Mouse (Mus musculus): ENCODE data around the gene Lcmt1. TPM values are rescaled to one million over a fixed set of nuclear protein-coding genes. Genes with fewer than 3 reads are reported as not detected.

Gene Lcmt1
- polyA plus RNA-seq, 1 experiment from 2014 or later, result 22.3 TPM

- ATAC-seq (ENCODE audit: insufficient read depth), result no peak
- H3K4me3 ChIP-seq (replicated peaks), result no peak overlapping the region
- peaks cover 10% of the 10 kb centered on the region for H3K4me1 ChIP-seq (replicated peaks)
- H3K4me2 ChIP-seq, result no peak overlapping the region
- no peaks in the 10 kb centered on the region for H3K27me3 ChIP-seq
- WGBS (ENCODE audit: insufficient replicate concordance), result 75% methylated on average over 6 of the region's 6 CpGs
- no peak overlapping the region for H3K27ac ChIP-seq (replicated peaks)
- peaks cover 28% of the 10 kb centered on the region for H3K36me3 ChIP-seq (replicated peaks)
- no peak overlapping the region for H3K9ac ChIP-seq
- H3K9me3 ChIP-seq (replicated peaks), result no peaks in the 10 kb centered on the region
Measured at GRCm38 (mm10) chr7:123425134-123425757, 55.7 kb downstream of the Lcmt1 start.

DNA sequence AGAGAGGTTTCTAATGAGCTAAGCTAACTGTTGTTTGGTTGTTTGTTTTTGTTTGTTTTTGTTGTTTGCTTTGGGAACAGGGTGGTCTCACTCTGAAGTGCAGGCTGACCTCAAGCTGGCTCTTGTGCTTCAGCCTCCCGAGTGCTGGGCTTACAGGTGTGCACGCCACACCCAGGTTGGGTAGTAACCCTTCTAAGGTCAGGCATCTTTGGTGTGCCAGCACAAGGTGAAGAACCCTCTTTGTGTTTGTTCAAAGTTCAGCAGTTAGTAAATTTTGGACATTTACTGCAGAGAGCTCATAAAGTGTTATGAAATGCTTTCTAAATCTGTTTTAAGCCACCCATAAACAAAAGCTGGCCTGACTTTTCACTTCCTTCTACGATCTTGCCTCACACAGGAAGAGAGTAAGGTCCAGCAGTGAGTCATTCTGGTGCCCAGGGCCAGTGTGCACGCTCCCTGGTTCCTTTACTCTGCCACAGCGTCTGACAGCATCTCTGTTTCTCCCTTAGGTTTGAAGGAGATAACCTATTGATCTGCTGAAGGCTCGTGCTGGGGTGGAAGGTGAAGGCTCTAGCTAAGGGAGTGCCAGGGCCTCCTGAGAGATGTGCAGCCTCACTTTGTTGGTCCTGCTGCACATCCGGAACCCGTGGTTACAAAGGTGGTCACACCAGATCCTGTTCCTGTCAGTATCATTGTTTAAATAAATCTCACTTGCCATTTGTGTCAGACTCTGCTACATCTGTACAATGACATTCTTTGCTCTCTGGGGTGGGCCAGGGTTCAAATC, 60.2 kb downstream of the Lcmt1 start:
- WGBS (ENCODE audit: insufficient replicate concordance), result 50% methylated on average over 8 of the region's 8 CpGs
- Histone ChIP-seq H3K27ac (replicated peaks) (0 out of 2 replicates have a peak overlapping the region, but pooled peaks have one; percentile 11), H3K9me3 (replicated peaks) (no peaks in the 10 kb centered on the region), H3K4me1 (replicated peaks) (peaks cover 14% of the 10 kb centered on the region), H3K9ac (no peak overlapping the region), H3K36me3 (replicated peaks) (peaks cover 14% of the 10 kb centered on the region; the same call in 1 of the 2 replicates), H3K4me2 (no peak overlapping the region), H3K4me3 (replicated peaks) (no peak overlapping the region), H3K27me3 (no peaks in the 10 kb centered on the region)
- ATAC-seq (ENCODE audit: insufficient read depth), result no peak

DNA sequence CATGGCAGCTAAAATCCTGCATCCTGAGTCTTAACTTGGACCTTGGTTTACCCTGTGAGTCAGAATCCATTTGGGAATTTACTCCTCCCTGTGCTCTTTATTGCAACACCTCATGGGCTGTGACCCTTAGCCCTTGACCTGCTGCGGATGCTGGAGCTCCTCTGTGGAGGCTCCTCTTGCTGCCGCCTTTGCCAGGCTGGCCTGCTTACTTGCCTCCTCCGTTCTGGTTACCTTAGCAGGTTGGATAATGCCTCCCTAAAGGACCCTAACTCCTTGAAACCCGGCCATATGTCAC, 60.8 kb downstream of the Lcmt1 start:
- Histone ChIP-seq H3K9me3 (replicated peaks) (no peaks in the 10 kb centered on the region), H3K36me3 (replicated peaks) (peaks cover 14% of the 10 kb centered on the region; the same call in 1 of the 2 replicates), H3K4me1 (replicated peaks) (peaks cover 14% of the 10 kb centered on the region), H3K27ac (replicated peaks) (no peak overlapping the region), H3K27me3 (no peaks in the 10 kb centered on the region), H3K4me2 (no peak overlapping the region), H3K9ac (no peak overlapping the region), H3K4me3 (replicated peaks) (no peak overlapping the region)
- 73% methylated on average over 4 of the region's 4 CpGs for WGBS (ENCODE audit: insufficient replicate concordance)
- ATAC-seq (ENCODE audit: insufficient read depth), result 0 out of 2 replicates have a peak, but pooled peaks have one; percentile 37

DNA sequence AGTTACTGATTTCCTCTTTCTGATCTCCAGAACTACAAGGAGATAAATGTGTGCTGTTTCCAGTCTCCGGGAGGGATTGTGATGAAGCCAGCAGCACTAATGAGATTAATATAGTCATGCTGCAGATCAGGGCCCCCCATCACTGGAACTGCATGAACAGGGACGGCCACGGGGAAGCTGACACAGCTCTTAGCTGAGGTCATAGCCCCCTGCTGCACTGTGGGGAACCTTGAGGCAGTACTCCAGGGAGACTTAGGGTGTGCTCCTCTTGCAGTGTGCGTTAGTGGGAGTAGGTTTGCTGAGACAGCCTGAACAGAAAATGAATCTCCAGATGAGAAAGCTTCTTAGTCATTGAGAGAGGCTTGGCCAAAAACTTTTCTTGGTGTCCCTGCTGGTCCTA, 61.6 kb downstream of the Lcmt1 start:
- Histone ChIP-seq H3K36me3 (replicated peaks) (peaks cover 14% of the 10 kb centered on the region; the same call in 1 of the 2 replicates), H3K4me2 (no peak overlapping the region), H3K27ac (replicated peaks) (no peak overlapping the region), H3K9me3 (replicated peaks) (no peaks in the 10 kb centered on the region), H3K4me1 (replicated peaks) (peaks cover 14% of the 10 kb centered on the region), H3K9ac (no peak overlapping the region), H3K27me3 (no peaks in the 10 kb centered on the region), H3K4me3 (replicated peaks) (no peak overlapping the region)
- no peak for ATAC-seq (ENCODE audit: insufficient read depth)
- 71% methylated on average over 4 of the region's 4 CpGs for WGBS (ENCODE audit: insufficient replicate concordance)

DNA sequence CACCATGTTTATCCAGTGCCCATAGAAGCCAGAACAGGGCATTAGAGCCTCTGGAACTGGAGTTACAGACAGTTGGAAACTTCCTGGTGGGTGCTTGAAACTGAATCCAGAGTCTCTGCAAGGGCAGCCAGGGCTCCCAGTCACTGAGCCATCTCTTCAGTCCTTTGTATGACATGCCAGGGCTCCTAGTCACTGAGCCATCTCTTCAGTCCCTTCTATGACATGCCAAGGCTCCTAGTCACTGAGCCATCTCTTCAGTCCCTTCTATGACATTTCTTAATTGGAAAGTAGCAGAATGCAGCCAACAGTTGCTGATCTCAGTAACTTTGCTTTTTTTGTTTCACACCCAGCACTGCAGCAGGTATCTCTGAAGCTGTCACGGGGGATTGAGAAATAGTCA, 72.5 kb downstream of the Lcmt1 start:
- H3K4me2 ChIP-seq, result no peak overlapping the region
- no peak overlapping the region for H3K4me3 ChIP-seq (replicated peaks)
- H3K36me3 ChIP-seq (replicated peaks), result no peaks in the 10 kb centered on the region
- H3K9me3 ChIP-seq (replicated peaks), result no peaks in the 10 kb centered on the region
- no peak overlapping the region for H3K9ac ChIP-seq
- ATAC-seq (ENCODE audit: insufficient read depth), result no peak
- no peaks in the 10 kb centered on the region for H3K4me1 ChIP-seq (replicated peaks)
- H3K27me3 ChIP-seq, result no peaks in the 10 kb centered on the region
- H3K27ac ChIP-seq (replicated peaks), result no peak overlapping the region
- 66% methylated on average over 1 of the region's 1 CpGs for whole genome bisulfite sequencing (ENCODE audit: insufficient replicate concordance)

DNA sequence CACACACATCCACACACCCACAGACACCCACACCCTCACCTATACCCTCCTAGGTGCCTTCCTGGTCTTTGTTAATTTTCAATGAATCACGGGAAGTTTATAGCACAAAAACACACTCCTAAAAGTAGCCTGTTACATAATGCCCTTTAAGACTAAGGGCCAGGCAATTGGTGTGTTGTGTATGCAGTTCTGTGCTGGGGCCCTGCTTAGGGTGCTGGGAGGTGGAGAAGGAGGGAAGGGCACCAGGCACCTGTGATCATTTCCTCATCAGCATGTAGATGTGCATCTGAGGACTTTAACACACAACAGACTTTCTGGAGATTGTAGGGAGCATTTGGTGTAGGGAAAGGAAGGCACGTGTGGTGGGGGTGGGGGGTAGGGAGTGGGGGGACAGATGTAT, 79.2 kb downstream of the Lcmt1 start:
- no peak overlapping the region for H3K27ac ChIP-seq (replicated peaks)
- no peaks in the 10 kb centered on the region for H3K36me3 ChIP-seq (replicated peaks)
- no peaks in the 10 kb centered on the region for H3K27me3 ChIP-seq
- peaks cover 23% of the 10 kb centered on the region for H3K4me1 ChIP-seq (replicated peaks)
- H3K4me3 ChIP-seq (replicated peaks), result no peak overlapping the region
- ATAC-seq (ENCODE audit: insufficient read depth), result no peak
- no peak overlapping the region for H3K4me2 ChIP-seq
- WGBS (ENCODE audit: insufficient replicate concordance), result 62% methylated on average over 2 of the region's 2 CpGs
- no peak overlapping the region for H3K9ac ChIP-seq
- no peaks in the 10 kb centered on the region for H3K9me3 ChIP-seq (replicated peaks)

DNA sequence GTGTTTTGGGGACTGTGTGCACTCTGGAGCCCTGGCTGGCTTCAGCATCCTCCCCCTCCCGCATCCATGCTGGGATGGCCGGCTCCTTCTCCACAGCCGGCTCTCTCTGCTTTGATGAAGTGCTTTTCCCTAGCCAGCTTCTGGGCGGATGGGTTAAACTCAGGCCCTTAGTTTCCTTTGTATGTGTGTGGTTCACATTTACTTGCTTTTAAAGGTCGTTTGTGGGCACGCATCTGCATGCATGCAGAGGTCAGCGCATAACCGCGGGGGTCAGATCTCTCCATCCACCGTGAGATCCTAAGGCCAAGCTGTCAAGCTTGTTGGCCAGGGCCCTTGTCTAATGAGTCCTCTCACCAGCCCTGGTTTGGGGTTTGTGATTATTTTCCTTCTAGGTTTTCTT, 80.1 kb downstream of the Lcmt1 start:
- H3K9ac ChIP-seq, result no peak overlapping the region
- no peak overlapping the region for H3K4me3 ChIP-seq (replicated peaks)
- no peak overlapping the region for H3K4me2 ChIP-seq
- H3K27ac ChIP-seq (replicated peaks), result no peak overlapping the region
- peaks cover 26% of the 10 kb centered on the region for H3K4me1 ChIP-seq (replicated peaks)
- no peak for ATAC-seq (ENCODE audit: insufficient read depth)
- H3K27me3 ChIP-seq, result no peaks in the 10 kb centered on the region
- H3K36me3 ChIP-seq (replicated peaks), result no peaks in the 10 kb centered on the region
- WGBS (ENCODE audit: insufficient replicate concordance), result 81% methylated on average over 10 of the region's 10 CpGs
- no peaks in the 10 kb centered on the region for H3K9me3 ChIP-seq (replicated peaks)

- Histone ChIP-seq H3K27me3 (no peaks in the 10 kb centered on the region), H3K27ac (replicated peaks) (no peak overlapping the region), H3K4me1 (replicated peaks) (peaks cover 26% of the 10 kb centered on the region), H3K36me3 (replicated peaks) (no peaks in the 10 kb centered on the region), H3K9me3 (replicated peaks) (no peaks in the 10 kb centered on the region), H3K4me2 (no peak overlapping the region), H3K4me3 (replicated peaks) (no peak overlapping the region), H3K9ac (no peak overlapping the region)
- peak; percentile 64 for ATAC-seq (ENCODE audit: insufficient read depth)
- 55% methylated on average over 2 of the region's 2 CpGs for WGBS (ENCODE audit: insufficient replicate concordance)
Measured at GRCm38 (mm10) chr7:123450515-123450914, 80.9 kb downstream of the Lcmt1 start.

DNA sequence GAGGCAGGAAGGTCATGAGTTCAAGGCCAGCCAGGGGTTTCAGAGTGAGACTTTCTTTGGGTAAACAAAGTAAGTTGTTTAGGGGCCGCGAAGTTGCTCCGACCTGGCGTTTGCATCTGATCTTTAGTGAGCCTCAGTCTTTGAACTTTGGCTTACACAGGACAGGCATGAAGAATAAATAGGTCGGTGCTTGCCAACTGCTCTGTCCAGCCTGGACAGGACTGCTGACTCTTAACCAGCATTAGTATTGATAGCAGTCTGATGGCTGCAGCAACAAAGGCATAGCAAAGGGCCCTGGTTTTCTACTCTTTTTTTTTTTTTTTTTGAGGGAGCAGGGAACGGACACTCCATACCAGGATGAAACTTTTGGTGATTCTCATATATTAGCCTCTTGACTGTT, 83.0 kb downstream of the Lcmt1 start:
- H3K27ac ChIP-seq (replicated peaks), result no peak overlapping the region
- WGBS (ENCODE audit: insufficient replicate concordance), result 72% methylated on average over 6 of the region's 6 CpGs

GRCm38 (mm10) chr7:123453066-123453465, 83.5 kb downstream of the Lcmt1 start:
- Histone ChIP-seq H3K4me3 (replicated peaks) (no peak overlapping the region), H3K4me1 (replicated peaks) (peaks cover 43% of the 10 kb centered on the region), H3K27ac (replicated peaks) (0 out of 2 replicates have a peak overlapping the region, but pooled peaks have one; percentile 19), H3K9ac (no peak overlapping the region), H3K9me3 (replicated peaks) (no peaks in the 10 kb centered on the region), H3K36me3 (replicated peaks) (no peaks in the 10 kb centered on the region), H3K27me3 (no peaks in the 10 kb centered on the region), H3K4me2 (no peak overlapping the region)
- ATAC-seq (ENCODE audit: insufficient read depth), result no peak
- 65% methylated on average over 8 of the region's 8 CpGs for WGBS (ENCODE audit: insufficient replicate concordance)

More for the DNA sequence above, 83.0 kb downstream of the Lcmt1 start:
- Histone ChIP-seq H3K9ac (no peak overlapping the region), H3K4me3 (replicated peaks) (no peak overlapping the region), H3K36me3 (replicated peaks) (no peaks in the 10 kb centered on the region), H3K4me1 (replicated peaks) (peaks cover 38% of the 10 kb centered on the region), H3K9me3 (replicated peaks) (no peaks in the 10 kb centered on the region), H3K27me3 (no peaks in the 10 kb centered on the region), H3K4me2 (no peak overlapping the region)
- ATAC-seq (ENCODE audit: insufficient read depth), result no peak

GRCm38 (mm10) chr7:123455088-123455487, 85.5 kb downstream of the Lcmt1 start:
- H3K4me1 ChIP-seq (replicated peaks), result peaks cover 57% of the 10 kb centered on the region
- H3K27me3 ChIP-seq, result no peaks in the 10 kb centered on the region
- H3K9ac ChIP-seq, result no peak overlapping the region
- WGBS (ENCODE audit: insufficient replicate concordance), result 81% methylated on average over 3 of the region's 3 CpGs
- H3K27ac ChIP-seq (replicated peaks), result no peak overlapping the region
- no peaks in the 10 kb centered on the region for H3K36me3 ChIP-seq (replicated peaks)
- no peak overlapping the region for H3K4me3 ChIP-seq (replicated peaks)
- H3K9me3 ChIP-seq (replicated peaks), result no peaks in the 10 kb centered on the region
- ATAC-seq (ENCODE audit: insufficient read depth), result no peak
- no peak overlapping the region for H3K4me2 ChIP-seq
